Mouse (Mus musculus): ENCODE results near the gene Kctd7.

DNA sequence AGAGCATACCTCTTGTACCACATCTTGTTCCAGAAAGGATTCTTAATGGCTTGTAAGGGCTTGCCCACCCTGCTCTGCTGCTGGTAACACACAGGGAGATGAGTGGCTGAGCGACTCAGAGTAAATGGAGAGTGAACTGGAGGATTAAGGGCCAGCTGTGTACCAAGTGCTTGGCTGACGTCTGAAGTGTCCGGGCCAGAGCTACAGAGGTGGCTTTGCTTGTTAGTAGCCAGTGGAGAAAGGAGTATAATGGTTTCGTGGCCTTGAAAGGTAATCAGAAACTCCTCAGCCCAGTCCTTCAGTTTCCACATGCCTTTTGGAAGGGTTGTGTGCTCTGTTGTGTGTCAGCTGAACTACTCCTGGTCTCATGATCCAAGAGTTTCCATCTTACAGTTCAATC lies 33.2 kb downstream of the Kctd7 start:
- TF ChIP-seq CTCF (conservative IDR thresholded peaks at IDR 0.05; ENCODE audit: insufficient read depth, insufficient read length, low read depth, low read length) (no peak), POLR2A (IDR thresholded peaks at IDR 0.05; ENCODE audit: low read depth, low read length) (no peak)
